Mouse (Mus musculus): ENCODE measurements around the gene Gria2.

DNA sequence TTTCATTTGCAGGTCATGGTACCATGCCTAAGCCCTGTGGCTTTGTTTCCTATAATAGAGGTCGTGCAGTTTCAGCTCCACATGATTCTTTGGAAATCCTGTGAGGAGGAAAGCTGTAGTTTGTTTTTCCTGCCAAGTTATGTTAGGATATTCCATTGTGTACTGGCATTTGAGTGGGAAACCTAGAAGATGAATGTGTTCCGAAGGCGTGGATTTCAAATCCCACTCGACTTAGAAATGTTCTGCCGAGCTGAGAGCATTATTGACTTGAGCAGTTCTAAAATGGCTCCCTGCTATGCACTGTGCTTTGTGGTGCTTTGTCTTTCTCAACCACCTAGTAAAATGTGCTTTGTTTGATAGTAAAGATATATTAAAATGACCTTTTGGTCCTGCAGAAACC, 150.4 kb downstream of the Gria2 start:
- TF ChIP-seq CTCF (IDR thresholded peaks at IDR 0.05; ENCODE audit: low read depth, low read length) (no peak), POLR2A (IDR thresholded peaks at IDR 0.05; ENCODE audit: extremely low read depth, insufficient read depth, low read length) (no peak)
